Mouse (Mus musculus) monocyte, adult 5-6 weeks (primary cell): Measurements from ENCODE around the gene Kcnj16. TPM values are rescaled to one million over a fixed set of nuclear protein-coding genes. Genes with fewer than 3 reads are reported as not detected.

Experiments
- ATAC-seq: fragments of 153-309, 156-312 bp; replicated peaks from 2 replicates; pipeline ENCODE4 v1.8.0; 2017; ENCODE audit warnings: mild to moderate bottlenecking; ENCODE audit not compliant: low TSS enrichment, insufficient number of reproducible peaks, severe bottlenecking, poor library complexity, low FRiP score
- total RNA-seq: library from RNA; stranded (forward); fragments of 200-1000, 200-491, 200-594 nt; gene quantifications from 3 replicates; pipeline ENCODE4 v1.2.3, GENCODE M21; 2017

Kcnj16 gene
- total RNA-seq = 0.75 TPM in 1 of 3 replicates, not detected in the others

GRCm38 (mm10) chr11:110967762-110968135, at the start of gene Kcnj16:
Gene Kcnj16, plus strand, starts transcription at chr11:110968033.
- no peak for ATAC-seq

GRCm38 (mm10) chr11:110918808-110919465, 48.9 kb upstream of the Kcnj16 start:
- no peak for ATAC-seq

- no peak for ATAC-seq
These were observed 32.1 kb upstream of the Kcnj16 start for GRCm38 (mm10) chr11:110935699-110936098.

- ATAC-seq = no peak
These were observed 25.6 kb upstream of the Kcnj16 start for GRCm38 (mm10) chr11:110942280-110942679.

- ATAC-seq = no peak
These were observed 25.1 kb upstream of the Kcnj16 start for GRCm38 (mm10) chr11:110942695-110943135.

GRCm38 (mm10) chr11:110956665-110957064, 11.2 kb upstream of the Kcnj16 start:
- ATAC-seq = no peak

GRCm38 (mm10) chr11:110961592-110962021, 6.2 kb upstream of the Kcnj16 start:
- no peak for ATAC-seq

GRCm38 (mm10) chr11:110967019-110967761, 643 bp upstream of the Kcnj16 start:
- ATAC-seq = no peak

- ATAC-seq = no peak
These were observed 1.1 kb downstream of the Kcnj16 start for GRCm38 (mm10) chr11:110968901-110969300.

GRCm38 (mm10) chr11:110985508-110985907, 17.7 kb downstream of the Kcnj16 start:
- ATAC-seq = no peak

GRCm38 (mm10) chr11:110985949-110986348, 18.1 kb downstream of the Kcnj16 start:
- no peak for ATAC-seq

GRCm38 (mm10) chr11:110993616-110994015, 25.8 kb downstream of the Kcnj16 start:
- peak; percentile 88 for ATAC-seq

GRCm38 (mm10) chr11:110997211-110997610, 29.4 kb downstream of the Kcnj16 start:
- ATAC-seq = no peak

GRCm38 (mm10) chr11:111005103-111005502, 37.3 kb downstream of the Kcnj16 start:
- ATAC-seq = no peak

GRCm38 (mm10) chr11:111009471-111009870, 41.6 kb downstream of the Kcnj16 start:
- no peak for ATAC-seq

GRCm38 (mm10) chr11:111016206-111016605, 48.4 kb downstream of the Kcnj16 start:
- ATAC-seq = no peak

GRCm38 (mm10) chr11:111020211-111020610, 52.4 kb downstream of the Kcnj16 start:
- ATAC-seq = no peak

- no peak for ATAC-seq
These were observed 54.9 kb downstream of the Kcnj16 start for GRCm38 (mm10) chr11:111022681-111023281.

GRCm38 (mm10) chr11:111042175-111042574, 74.3 kb downstream of the Kcnj16 start:
- no peak for ATAC-seq

- ATAC-seq = no peak
These were observed 75.5 kb downstream of the Kcnj16 start for GRCm38 (mm10) chr11:111043298-111043697.
